Mouse (Mus musculus): ENCODE data around the gene Mlh3. TPM values are rescaled to one million over a fixed set of nuclear protein-coding genes. Genes with fewer than 3 reads are reported as not detected.

Mlh3 gene
- polyA plus RNA-seq (2015; fragmentation: Illumina TruSeq; extraction: RNeasy Lipid Tissue Mini Kit (QIAGEN cat#74804); ENCODE audit: insufficient read depth, low replicate concordance) = 14.4 TPM

GRCm38 (mm10) chr12:85270319-85270718 is at the start of gene Mlh3:
Gene Mlh3 (minus strand): TSS chr12:85270599.

GRCm38 (mm10) chr12:85288486-85289156 is 18.2 kb upstream of the Mlh3 start, which contains the start of gene Zc2hc1c:
Gene Zc2hc1c (plus strand): TSS chr12:85288591.

GRCm38 (mm10) chr12:85287809-85288485 is 17.5 kb upstream of the Mlh3 start, which contains the start of gene Acyp1:
Gene Acyp1 (minus strand): TSS chr12:85288438.

GRCm38 (mm10) chr12:85219236-85219904 is 51.0 kb downstream of the Mlh3 start, which contains the start of gene Eif2b2:
Gene Eif2b2 (plus strand): TSS chr12:85219481.

Other genes starting within 250 kb of the Mlh3 start
- 3.4 TPM for gene Prox2, start 159.8 kb downstream of the Mlh3 start, polyA plus RNA-seq (2015; fragmentation: Illumina TruSeq; extraction: RNeasy Lipid Tissue Mini Kit (QIAGEN cat#74804); ENCODE audit: insufficient read depth, low replicate concordance)
- gene Dlst, start 159.8 kb downstream of the Mlh3 start, polyA plus RNA-seq (2015; fragmentation: Illumina TruSeq; extraction: RNeasy Lipid Tissue Mini Kit (QIAGEN cat#74804); ENCODE audit: insufficient read depth, low replicate concordance) = 173 TPM
- gene Rps6kl1, start 119.3 kb downstream of the Mlh3 start, polyA plus RNA-seq (2015; fragmentation: Illumina TruSeq; extraction: RNeasy Lipid Tissue Mini Kit (QIAGEN cat#74804); ENCODE audit: insufficient read depth, low replicate concordance) = 0.26 TPM
- 0.91 TPM for gene Pgf, start 92.8 kb downstream of the Mlh3 start, polyA plus RNA-seq (2015; fragmentation: Illumina TruSeq; extraction: RNeasy Lipid Tissue Mini Kit (QIAGEN cat#74804); ENCODE audit: insufficient read depth, low replicate concordance)
- gene Eif2b2, start 51.1 kb downstream of the Mlh3 start, polyA plus RNA-seq (2015; fragmentation: Illumina TruSeq; extraction: RNeasy Lipid Tissue Mini Kit (QIAGEN cat#74804); ENCODE audit: insufficient read depth, low replicate concordance) = 21.5 TPM
- 24.8 TPM for gene Acyp1, start 17.8 kb upstream of the Mlh3 start, polyA plus RNA-seq (2015; fragmentation: Illumina TruSeq; extraction: RNeasy Lipid Tissue Mini Kit (QIAGEN cat#74804); ENCODE audit: insufficient read depth, low replicate concordance)
- 0.76 TPM for gene Zc2hc1c, start 18.0 kb upstream of the Mlh3 start, polyA plus RNA-seq (2015; fragmentation: Illumina TruSeq; extraction: RNeasy Lipid Tissue Mini Kit (QIAGEN cat#74804); ENCODE audit: insufficient read depth, low replicate concordance)
- 68.6 TPM for gene Nek9, start 68.8 kb upstream of the Mlh3 start, polyA plus RNA-seq (2015; fragmentation: Illumina TruSeq; extraction: RNeasy Lipid Tissue Mini Kit (QIAGEN cat#74804); ENCODE audit: insufficient read depth, low replicate concordance)
- 257 TPM for gene Tmed10, start 104.2 kb upstream of the Mlh3 start, polyA plus RNA-seq (2015; fragmentation: Illumina TruSeq; extraction: RNeasy Lipid Tissue Mini Kit (QIAGEN cat#74804); ENCODE audit: insufficient read depth, low replicate concordance)
- gene Fos, start 203.3 kb upstream of the Mlh3 start, polyA plus RNA-seq (2015; fragmentation: Illumina TruSeq; extraction: RNeasy Lipid Tissue Mini Kit (QIAGEN cat#74804); ENCODE audit: insufficient read depth, low replicate concordance) = 7.8 TPM